Mouse (Mus musculus): ENCODE measurements at regions not wholly inside any gene's neighbourhood (a gene's known extent, or its start where the extent isn't known, plus 50 kb on each side); places are given as distances from the start of the nearest gene placed in this dataset.

DNA sequence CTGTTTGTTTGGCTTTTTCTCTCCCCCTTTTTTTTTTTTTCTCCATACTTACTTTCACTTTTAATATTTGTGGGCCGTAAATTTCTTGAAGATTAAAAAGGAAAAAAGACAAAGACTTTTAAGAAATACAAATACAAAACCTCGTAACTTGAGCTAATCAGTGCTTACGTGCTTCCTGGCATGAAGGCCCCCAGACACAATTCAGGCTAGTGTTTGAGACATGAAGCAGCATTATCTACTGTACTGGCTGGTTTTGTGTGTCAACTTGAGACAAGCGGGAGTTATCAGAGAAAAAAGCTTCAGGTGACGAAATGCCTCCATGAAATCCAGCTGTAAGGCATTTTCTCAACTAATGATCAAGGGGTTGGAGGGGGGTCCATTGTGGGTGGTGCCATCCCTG, 86.2 kb upstream of the 4933415F23Rik start:
- no peak for TF ChIP-seq CTCF (IDR thresholded peaks at IDR 0.05; ENCODE audit: low read depth, low read length)
- TF ChIP-seq POLR2A (IDR thresholded peaks at IDR 0.05; ENCODE audit: extremely low read depth, insufficient read depth, low read length) = no peak

Data from liver, adult 2 months (tissue).